Mouse (Mus musculus) lung, postnatal 4 days (tissue): Measurements from ENCODE around the gene Katna1.

Experiments used
- DNase-seq, 2 experiments: peaks; one replicate each; pipeline ENCODE4 v3.0.0; 2021

Katna1 gene

DNA sequence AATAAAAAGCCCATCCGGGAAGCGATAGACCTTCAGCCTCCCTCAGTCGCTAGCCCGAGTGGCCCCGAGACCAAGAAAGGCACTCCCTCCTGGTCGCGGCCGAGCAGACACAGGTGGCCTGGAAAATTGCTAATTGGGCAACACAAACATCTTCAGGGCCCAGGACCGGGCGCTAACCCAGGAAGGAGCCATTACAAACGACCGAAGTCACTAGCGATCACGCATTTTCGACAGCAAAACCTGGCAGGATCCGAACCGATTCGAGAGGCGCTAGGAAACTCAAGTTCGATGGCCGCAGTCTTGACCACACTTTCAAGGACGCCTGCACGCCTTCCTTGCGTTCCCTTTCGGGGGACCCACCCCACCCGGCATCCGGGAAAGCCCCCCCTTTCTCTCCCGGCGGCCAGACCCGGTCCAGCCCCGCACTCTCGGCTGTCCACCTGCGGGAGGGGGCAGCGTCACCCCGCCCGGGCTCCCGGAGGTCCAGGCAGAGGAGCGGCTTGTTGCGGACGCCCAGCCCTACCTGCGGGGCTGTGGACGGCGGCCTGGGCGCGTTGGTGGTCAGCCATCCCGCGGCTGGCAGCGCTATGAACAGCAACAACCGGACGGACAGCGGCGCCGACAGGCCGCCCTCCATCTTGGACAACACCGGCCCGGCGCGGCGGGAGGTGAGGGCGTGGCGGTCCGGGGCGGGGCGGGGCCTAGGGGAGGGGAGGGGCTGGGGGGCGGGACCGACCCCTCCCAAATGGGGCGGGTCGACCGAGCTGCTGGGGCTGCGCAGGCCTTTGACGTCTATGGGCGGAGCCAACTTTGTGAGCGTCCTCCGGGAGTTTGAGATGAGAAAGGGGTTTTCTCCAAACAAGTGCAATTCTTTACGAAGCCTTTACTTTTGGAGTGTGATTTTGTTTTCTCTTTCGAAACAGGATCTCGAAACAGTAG, 54.7 kb downstream of the Katna1 start:
- peak; percentile 91 to 92 for DNase-seq

DNA sequence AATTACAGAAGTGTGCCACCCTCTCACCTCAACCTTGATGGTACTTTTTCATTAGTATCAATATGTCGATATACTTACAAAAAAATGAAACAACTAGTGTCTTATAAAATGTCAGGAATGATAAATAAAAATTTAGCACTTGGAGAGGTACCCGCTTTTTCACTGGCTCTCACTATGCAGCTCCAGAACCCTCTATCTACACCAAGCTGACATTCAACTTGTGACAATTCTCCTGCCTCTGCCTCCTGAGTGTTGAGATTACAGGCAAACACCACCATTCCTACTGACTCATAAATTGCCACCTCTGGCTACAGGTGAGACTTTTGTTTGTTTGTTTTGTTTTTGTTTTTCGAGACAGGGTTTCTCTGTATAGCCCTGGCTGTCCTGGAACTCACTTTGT, 55.4 kb downstream of the Katna1 start:
- DNase-seq, result no peak

DNA sequence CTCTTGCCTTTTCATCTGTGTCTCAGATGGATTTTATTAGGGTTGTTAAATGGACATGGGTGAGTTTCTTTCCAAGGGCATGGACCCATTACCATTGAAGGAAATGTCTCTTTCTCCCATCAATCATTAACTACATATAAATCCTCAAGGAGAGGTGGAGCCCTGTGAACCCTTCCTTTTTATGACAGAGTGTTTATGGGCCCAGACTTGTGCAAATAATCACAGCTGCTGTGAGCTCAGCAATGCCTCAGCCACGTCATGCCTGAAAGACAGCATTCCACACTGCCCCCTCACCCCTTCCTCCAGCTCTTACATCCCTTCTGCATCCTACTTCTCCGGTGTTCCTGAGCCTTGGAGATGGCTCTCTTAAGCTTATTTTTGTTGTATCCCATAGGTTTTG, 61.5 kb downstream of the Katna1 start:
- DNase-seq, result no peak

DNA sequence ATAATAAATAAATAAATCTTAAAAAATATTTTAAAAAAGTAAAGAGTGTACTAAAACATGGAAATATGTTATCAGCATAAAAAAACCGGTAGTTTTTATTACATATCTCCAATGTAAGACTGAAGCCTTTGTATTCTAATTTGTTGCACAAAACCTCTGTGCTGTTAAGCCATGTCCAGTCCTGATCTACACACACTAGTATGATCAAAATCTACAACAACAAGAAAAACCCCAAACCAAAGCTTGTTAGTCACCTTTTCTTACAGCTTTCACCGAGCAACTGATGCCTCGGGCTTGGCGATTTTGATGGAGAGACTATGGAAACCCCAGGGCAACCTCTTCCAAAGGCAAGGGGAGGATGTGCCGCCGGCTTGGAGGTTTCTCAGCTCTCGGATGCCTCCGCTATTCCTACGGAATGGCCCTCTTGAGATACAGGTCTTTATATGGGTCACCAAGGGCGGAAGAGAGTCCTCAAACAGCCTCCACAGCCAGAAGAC, 66.5 kb downstream of the Katna1 start:
- DNase-seq, result no peak

DNA sequence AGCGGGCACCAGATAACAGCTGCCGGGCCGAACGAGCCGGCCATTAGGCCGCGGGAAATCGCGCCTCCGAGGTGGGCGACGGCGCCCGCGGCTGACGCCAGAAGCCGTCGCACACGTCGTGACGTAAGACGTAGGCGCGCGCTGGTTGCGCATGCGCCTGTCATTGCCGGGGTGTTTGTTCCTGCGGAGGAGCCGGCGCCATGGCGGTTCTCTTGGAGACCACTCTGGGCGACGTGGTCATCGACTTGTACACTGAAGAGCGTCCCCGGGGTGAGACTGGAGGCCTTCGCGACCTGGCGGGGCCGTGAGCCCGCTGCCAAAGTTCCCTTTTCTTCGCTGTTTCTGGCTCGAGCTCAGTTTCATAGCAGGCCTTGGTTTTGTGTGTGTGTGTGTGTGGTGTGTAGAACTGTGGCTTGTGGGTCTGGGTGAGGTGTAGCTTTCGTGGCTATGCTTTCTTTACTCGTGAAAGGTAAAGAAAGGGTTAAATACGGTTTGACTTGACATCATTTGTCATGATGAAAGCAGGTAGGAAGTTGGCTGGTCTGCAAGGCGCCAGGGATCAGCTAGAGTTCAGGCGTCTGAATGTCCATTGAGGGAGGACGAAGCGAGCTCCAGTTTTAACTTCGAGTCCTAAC, 67.1 kb downstream of the Katna1 start, which contains the start of the genes Ginm1 and Ppil4:
Gene Ginm1, minus strand, starts transcription at position 74 of the 635 bp plus-strand sequence.
Gene Ppil4, plus strand, starts transcription at position 141 of the 635 bp plus-strand sequence.
- DNase-seq, result peak; percentile 93 to 95

DNA sequence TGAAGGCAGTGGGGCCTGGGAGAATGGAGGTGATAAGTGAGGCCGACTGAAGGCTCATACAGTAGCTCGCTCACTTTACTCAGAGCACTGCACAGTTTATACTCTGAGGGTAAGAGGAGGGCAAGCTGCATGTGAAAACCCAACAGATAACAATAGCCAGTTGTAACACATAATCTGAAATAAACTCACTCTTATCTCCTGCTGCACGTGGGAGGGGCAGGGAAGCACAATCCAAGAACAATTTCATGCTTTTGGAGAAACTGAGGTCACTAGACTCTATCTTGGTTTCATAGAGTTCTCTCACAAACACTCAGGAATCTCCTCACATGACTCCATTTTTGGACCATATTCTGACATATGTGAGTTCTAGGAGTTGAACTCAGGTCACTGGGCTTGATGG, 75.5 kb downstream of the Katna1 start:
- no peak for DNase-seq

DNA sequence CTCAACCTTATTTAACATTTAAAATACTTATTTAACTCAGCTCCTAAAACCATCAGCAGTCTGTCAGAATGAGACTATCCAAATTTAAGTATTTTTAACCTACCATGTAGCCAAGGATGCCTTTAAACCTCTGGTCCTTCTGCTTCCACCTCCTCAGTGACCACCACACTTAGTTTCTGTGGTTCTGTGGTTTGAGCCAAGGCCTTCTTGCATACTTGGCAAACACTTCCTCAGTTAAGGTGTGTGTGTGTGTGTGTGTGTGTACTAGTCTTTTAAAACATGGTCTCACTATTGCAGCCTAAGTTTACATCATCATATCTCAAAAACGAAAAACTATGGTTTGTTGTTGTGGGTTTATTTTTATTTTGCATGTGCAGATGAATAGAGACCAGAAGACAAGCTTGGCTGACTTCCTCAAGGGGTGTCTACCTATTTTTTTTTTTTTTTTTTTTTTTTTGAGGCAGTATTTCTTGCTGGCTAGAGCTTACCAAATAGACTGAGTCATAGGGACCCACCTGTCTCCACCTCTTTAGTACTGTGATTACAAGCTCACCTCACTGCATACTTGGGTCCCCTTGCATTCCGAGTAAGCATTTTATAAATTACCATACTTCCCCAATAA, 76.8 kb downstream of the Katna1 start:
- no peak for DNase-seq

DNA sequence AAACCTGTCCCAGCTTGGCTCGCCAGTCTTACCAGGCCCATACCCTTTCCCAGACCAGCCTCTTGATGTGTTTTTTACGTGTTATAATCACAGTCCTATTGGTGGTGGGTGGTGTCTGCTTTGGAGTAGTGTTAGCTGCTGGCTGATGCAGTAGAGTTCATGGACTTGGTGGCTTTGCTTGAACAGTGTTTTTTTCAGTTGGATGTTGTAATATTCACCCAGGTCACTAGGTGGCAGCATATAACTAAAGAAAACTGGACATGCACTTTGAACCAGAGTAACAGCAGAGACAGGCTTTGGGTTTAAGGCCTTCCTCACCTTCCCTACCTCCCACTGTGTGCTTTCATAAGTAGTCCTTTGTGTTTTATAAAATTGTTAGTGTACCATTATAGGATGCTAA, 84.1 kb downstream of the Katna1 start:
- peak in 1 of 2 experiments; percentile 59 for DNase-seq
